Mouse (Mus musculus): ENCODE results near the gene Egr2. TPM values are rescaled to one million over a fixed set of nuclear protein-coding genes. Genes with fewer than 3 reads are reported as not detected.
A peak's percentile ranks its signal among the peaks of the same experiment; 100 is the strongest.

Gene Egr2
- polyA plus RNA-seq, 1 experiment from 2014 or later, result 1.2 TPM

DNA sequence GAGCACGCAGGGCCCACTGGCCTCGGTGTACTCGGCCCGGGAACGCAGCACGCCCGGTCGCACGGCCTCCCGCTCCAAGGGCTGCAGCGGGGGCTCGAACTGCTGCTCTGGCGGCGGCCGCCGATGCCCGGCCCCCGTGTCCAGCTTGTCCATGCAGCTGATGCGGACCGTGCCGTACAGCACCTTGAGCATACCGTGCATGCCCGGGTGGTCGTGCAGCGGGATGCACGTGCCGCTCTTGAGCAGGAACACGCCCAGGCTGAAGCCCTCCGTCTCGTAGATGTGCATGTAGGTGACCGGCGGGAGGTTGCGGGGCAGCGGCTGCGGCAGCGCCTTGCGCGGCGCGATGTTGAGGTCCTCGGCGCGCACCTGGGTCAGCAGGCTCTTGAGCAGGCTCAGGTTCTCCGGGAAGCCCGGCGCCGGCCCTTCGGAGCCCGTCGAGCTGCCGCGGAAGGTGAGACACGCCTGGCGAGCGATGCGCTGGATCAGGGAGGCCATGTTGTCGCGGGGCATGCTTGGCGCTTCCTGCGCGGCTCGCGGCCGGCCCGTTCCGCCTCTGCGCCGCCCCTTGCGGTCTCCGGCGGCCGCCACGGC lies 13.1 kb downstream of the Egr2 start:
- Histone ChIP-seq H3K4me3 (ENCODE audit: low read depth, low read length) (peak overlapping the region; percentile 89), H3K9ac (ENCODE audit: low read depth, low read length) (peak overlapping the region; percentile 83), H3K27me3 (ENCODE audit: control insufficient read depth, insufficient read depth, low read length) (no peaks in the 10 kb centered on the region), H3K36me3 (ENCODE audit: control insufficient read depth, insufficient read depth, low read length) (no peaks in the 10 kb centered on the region), H3K4me2 (replicated peaks; ENCODE audit: low read depth, low read length) (peak overlapping the region; percentile 98), H3K9me3 (ENCODE audit: control insufficient read depth, low read length) (no peaks in the 10 kb centered on the region), H3K4me1 (replicated peaks; ENCODE audit: control insufficient read depth, insufficient read depth, low read length) (no peaks in the 10 kb centered on the region), H3K27ac (ENCODE audit: low read depth, low read length) (peak overlapping the region; percentile 95)
- WGBS, result 0% methylated on average over 65 of the region's 73 CpGs
- peak; percentile 81 for ATAC-seq (ENCODE audit: low FRiP score)
- DNase-seq (ENCODE audit: low spot score), result peak; percentile 66

GRCm38 (mm10) chr10:67548877-67549731 lies 13.8 kb downstream of the Egr2 start, which contains the start of gene Ado:
Gene Ado, minus strand, starts transcription at chr10:67548955.
- under 1% methylated on average over 79 of the region's 79 CpGs for WGBS

DNA sequence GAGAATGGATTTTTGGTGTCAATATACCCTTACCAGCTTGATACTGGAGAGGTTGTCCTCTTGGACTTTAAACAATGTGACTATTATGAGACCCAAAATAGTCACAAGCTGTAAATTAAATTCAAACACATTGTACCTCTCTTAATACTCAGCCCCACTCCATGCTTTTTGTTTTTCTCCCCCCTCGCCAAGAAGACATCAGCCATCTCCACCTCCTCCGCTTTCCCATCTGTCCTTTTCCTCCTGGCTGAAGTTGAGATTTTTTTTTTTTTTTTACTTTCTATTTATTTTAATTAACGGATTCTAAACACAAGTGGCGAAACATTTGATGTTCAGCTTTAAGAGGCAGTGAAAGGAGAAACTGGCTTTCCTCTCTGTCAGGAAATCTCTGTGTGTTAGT lies 22.8 kb downstream of the Egr2 start:
- no peak for ATAC-seq (ENCODE audit: low FRiP score)
- H3K36me3 ChIP-seq (ENCODE audit: control insufficient read depth, insufficient read depth, low read length), result no peaks in the 10 kb centered on the region
- H3K27me3 ChIP-seq (ENCODE audit: control insufficient read depth, insufficient read depth, low read length), result no peaks in the 10 kb centered on the region
- 84% methylated on average over 4 of the region's 4 CpGs for WGBS
- no peaks in the 10 kb centered on the region for H3K4me1 ChIP-seq (replicated peaks; ENCODE audit: control insufficient read depth, insufficient read depth, low read length)
- H3K4me3 ChIP-seq (ENCODE audit: low read depth, low read length), result no peak overlapping the region
- no peak overlapping the region for H3K4me2 ChIP-seq (replicated peaks; ENCODE audit: low read depth, low read length)
- no peak overlapping the region for H3K27ac ChIP-seq (ENCODE audit: low read depth, low read length)
- no peak overlapping the region for H3K9ac ChIP-seq (ENCODE audit: low read depth, low read length)
- no peak for DNase-seq (ENCODE audit: low spot score)
- H3K9me3 ChIP-seq (ENCODE audit: control insufficient read depth, low read length), result no peaks in the 10 kb centered on the region

More at GRCm38 (mm10) chr10:67548877-67549731, 13.8 kb downstream of the Egr2 start, which contains the start of gene Ado:
- DNase-seq (ENCODE audit: low spot score), result peak; percentile 89
- H3K27ac ChIP-seq (ENCODE audit: low read depth, low read length), result peak within 1 kb of the TSS; percentile 95
- ATAC-seq (ENCODE audit: low FRiP score), result peak; percentile 97
- H3K4me1 ChIP-seq (replicated peaks; ENCODE audit: control insufficient read depth, insufficient read depth, low read length), result no peaks in the 10 kb centered on the region
- H3K36me3 ChIP-seq (ENCODE audit: control insufficient read depth, insufficient read depth, low read length), result no peaks in the 10 kb centered on the region
- H3K4me2 ChIP-seq (replicated peaks; ENCODE audit: low read depth, low read length), result peak within 1 kb of the TSS; percentile 98
- H3K9me3 ChIP-seq (ENCODE audit: control insufficient read depth, low read length), result no peaks in the 10 kb centered on the region
- no peaks in the 10 kb centered on the region for H3K27me3 ChIP-seq (ENCODE audit: control insufficient read depth, insufficient read depth, low read length)
- peak within 1 kb of the TSS; percentile 83 for H3K9ac ChIP-seq (ENCODE audit: low read depth, low read length)
- peak within 1 kb of the TSS; percentile 89 for H3K4me3 ChIP-seq (ENCODE audit: low read depth, low read length)

DNA sequence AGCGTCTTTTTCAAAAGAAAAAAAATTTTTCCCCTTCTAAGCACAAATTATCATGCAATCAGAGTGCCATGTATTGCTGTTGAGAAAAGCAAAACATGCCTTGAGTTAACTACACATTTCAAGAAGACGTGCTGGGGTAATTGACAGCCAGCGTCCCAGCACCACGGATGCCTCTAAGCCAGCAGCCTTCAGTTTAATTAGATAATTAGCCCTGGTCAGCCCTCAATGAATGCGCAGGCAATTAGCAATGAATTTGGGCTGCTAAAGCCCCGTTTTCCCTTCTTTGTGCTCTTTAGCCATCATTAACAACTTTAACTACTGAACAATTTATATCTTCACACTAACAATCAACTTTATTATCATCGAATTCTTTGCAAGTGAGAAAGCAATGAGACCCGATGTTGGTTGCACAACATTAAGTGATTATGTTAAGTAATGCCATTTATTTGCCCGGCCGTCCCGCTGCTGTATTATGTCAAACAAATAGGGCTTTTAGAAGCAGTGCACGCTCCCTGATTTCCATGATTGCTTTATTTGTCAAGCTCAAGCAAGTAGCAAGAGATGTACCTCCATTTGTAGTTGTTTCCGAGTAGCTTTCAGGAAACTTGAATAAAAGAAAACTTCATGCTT lies 24.6 kb downstream of the Egr2 start:
- Histone ChIP-seq H3K4me3 (ENCODE audit: low read depth, low read length) (no peak overlapping the region), H3K4me2 (replicated peaks; ENCODE audit: low read depth, low read length) (no peak overlapping the region), H3K27me3 (ENCODE audit: control insufficient read depth, insufficient read depth, low read length) (no peaks in the 10 kb centered on the region), H3K9ac (ENCODE audit: low read depth, low read length) (no peak overlapping the region), H3K9me3 (ENCODE audit: control insufficient read depth, low read length) (no peaks in the 10 kb centered on the region), H3K27ac (ENCODE audit: low read depth, low read length) (no peak overlapping the region), H3K4me1 (replicated peaks; ENCODE audit: control insufficient read depth, insufficient read depth, low read length) (no peaks in the 10 kb centered on the region), H3K36me3 (ENCODE audit: control insufficient read depth, insufficient read depth, low read length) (no peaks in the 10 kb centered on the region)
- ATAC-seq (ENCODE audit: low FRiP score), result 0 out of 2 replicates have a peak, but pooled peaks have one; percentile 25
- WGBS, result 42% methylated on average over 13 of the region's 13 CpGs
- no peak for DNase-seq (ENCODE audit: low spot score)

GRCm38 (mm10) chr10:67561185-67561584 lies 25.9 kb downstream of the Egr2 start:
- DNase-seq (ENCODE audit: low spot score), result no peak
- H3K4me3 ChIP-seq (ENCODE audit: low read depth, low read length), result no peak overlapping the region

GRCm38 (mm10) chr10:67564509-67564908 lies 29.2 kb downstream of the Egr2 start:
- Histone ChIP-seq H3K4me1 (replicated peaks; ENCODE audit: control insufficient read depth, insufficient read depth, low read length) (no peaks in the 10 kb centered on the region), H3K27ac (ENCODE audit: low read depth, low read length) (no peak overlapping the region), H3K9ac (ENCODE audit: low read depth, low read length) (no peak overlapping the region), H3K4me3 (ENCODE audit: low read depth, low read length) (no peak overlapping the region), H3K36me3 (ENCODE audit: control insufficient read depth, insufficient read depth, low read length) (no peaks in the 10 kb centered on the region), H3K9me3 (ENCODE audit: control insufficient read depth, low read length) (no peaks in the 10 kb centered on the region), H3K4me2 (replicated peaks; ENCODE audit: low read depth, low read length) (no peak overlapping the region), H3K27me3 (ENCODE audit: control insufficient read depth, insufficient read depth, low read length) (no peaks in the 10 kb centered on the region)
- 91% methylated on average over 7 of the region's 7 CpGs for WGBS
- DNase-seq (ENCODE audit: low spot score), result no peak
- no peak for ATAC-seq (ENCODE audit: low FRiP score)

More at GRCm38 (mm10) chr10:67561185-67561584, 25.9 kb downstream of the Egr2 start:
- ATAC-seq (ENCODE audit: low FRiP score), result no peak
- no peak overlapping the region for H3K27ac ChIP-seq (ENCODE audit: low read depth, low read length)
- 74% methylated on average over 1 of the region's 1 CpGs for WGBS
- no peak overlapping the region for H3K4me2 ChIP-seq (replicated peaks; ENCODE audit: low read depth, low read length)
- H3K9ac ChIP-seq (ENCODE audit: low read depth, low read length), result no peak overlapping the region
- no peaks in the 10 kb centered on the region for H3K27me3 ChIP-seq (ENCODE audit: control insufficient read depth, insufficient read depth, low read length)
- H3K4me1 ChIP-seq (replicated peaks; ENCODE audit: control insufficient read depth, insufficient read depth, low read length), result no peaks in the 10 kb centered on the region
- H3K9me3 ChIP-seq (ENCODE audit: control insufficient read depth, low read length), result no peaks in the 10 kb centered on the region
- no peaks in the 10 kb centered on the region for H3K36me3 ChIP-seq (ENCODE audit: control insufficient read depth, insufficient read depth, low read length)

- no peak for DNase-seq (ENCODE audit: low spot score)
- H3K9ac ChIP-seq (ENCODE audit: low read depth, low read length), result no peak overlapping the region
- no peak overlapping the region for H3K4me3 ChIP-seq (ENCODE audit: low read depth, low read length)
- H3K27ac ChIP-seq (ENCODE audit: low read depth, low read length), result no peak overlapping the region
- ATAC-seq (ENCODE audit: low FRiP score), result no peak
- 83% methylated on average over 8 of the region's 8 CpGs for WGBS
- no peak overlapping the region for H3K4me2 ChIP-seq (replicated peaks; ENCODE audit: low read depth, low read length)
- H3K36me3 ChIP-seq (ENCODE audit: control insufficient read depth, insufficient read depth, low read length), result no peaks in the 10 kb centered on the region
- no peaks in the 10 kb centered on the region for H3K27me3 ChIP-seq (ENCODE audit: control insufficient read depth, insufficient read depth, low read length)
- no peaks in the 10 kb centered on the region for H3K4me1 ChIP-seq (replicated peaks; ENCODE audit: control insufficient read depth, insufficient read depth, low read length)
- no peaks in the 10 kb centered on the region for H3K9me3 ChIP-seq (ENCODE audit: control insufficient read depth, low read length)
Measured at GRCm38 (mm10) chr10:67566104-67566503, 30.8 kb downstream of the Egr2 start.

DNA sequence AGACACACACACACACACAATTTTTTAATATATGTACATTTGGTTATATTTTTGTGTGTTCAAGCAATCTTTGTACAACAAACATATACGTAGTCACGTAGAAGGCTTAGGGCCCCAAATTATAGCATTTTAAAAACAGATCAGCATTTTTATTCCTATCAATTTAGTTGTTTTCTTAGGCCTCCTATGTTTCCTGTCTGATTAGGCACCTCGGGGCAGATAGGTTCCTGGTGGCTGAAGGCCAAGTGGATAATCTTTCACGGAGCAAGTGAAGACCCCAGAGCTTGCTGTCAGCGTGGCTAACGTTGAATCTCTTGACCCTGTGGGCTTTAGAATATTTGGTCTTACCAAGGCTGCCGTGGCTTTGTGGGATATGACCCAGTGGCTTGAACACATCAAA lies 34.3 kb downstream of the Egr2 start:
- no peaks in the 10 kb centered on the region for H3K36me3 ChIP-seq (ENCODE audit: control insufficient read depth, insufficient read depth, low read length)
- no peak overlapping the region for H3K9ac ChIP-seq (ENCODE audit: low read depth, low read length)
- no peaks in the 10 kb centered on the region for H3K27me3 ChIP-seq (ENCODE audit: control insufficient read depth, insufficient read depth, low read length)
- DNase-seq (ENCODE audit: low spot score) (no peak), ATAC-seq (ENCODE audit: low FRiP score) (no peak)
- H3K9me3 ChIP-seq (ENCODE audit: control insufficient read depth, low read length), result no peaks in the 10 kb centered on the region
- H3K4me2 ChIP-seq (replicated peaks; ENCODE audit: low read depth, low read length), result no peak overlapping the region
- no peaks in the 10 kb centered on the region for H3K4me1 ChIP-seq (replicated peaks; ENCODE audit: control insufficient read depth, insufficient read depth, low read length)
- H3K27ac ChIP-seq (ENCODE audit: low read depth, low read length), result no peak overlapping the region
- H3K4me3 ChIP-seq (ENCODE audit: low read depth, low read length), result no peak overlapping the region
- 84% methylated on average over 7 of the region's 7 CpGs for WGBS

Data from hindbrain, embryonic 11.5 days (tissue).